Mouse (Mus musculus) forebrain, embryonic 15.5 days (tissue): ENCODE data around the gene Zfp108. TPM values are rescaled to one million over a fixed set of nuclear protein-coding genes. Genes with fewer than 3 reads are reported as not detected.

Source experiments
- ATAC-seq: fragments of 200-750 bp; cut with Nextera tagmentation; replicated peaks from 2 replicates; pipeline ENCODE4 v1.8.0; 2017; ENCODE audit warnings: mild to moderate bottlenecking, moderate TSS enrichment, moderate library complexity
- H3K27ac ChIP-seq: fragments of 300-500 bp; sonication (generic); replicated peaks from 2 replicates; pipeline ENCODE4 v1.5.1; 2015; ENCODE audit warnings: mild to moderate bottlenecking, inconsistent platforms
- H3K27me3 ChIP-seq: fragments of 300-500 bp; sonication (generic); 2 replicates; pipeline ENCODE4 v1.6.1; 2015; ENCODE audit warnings: inconsistent platforms
- H3K36me3 ChIP-seq: fragments of 300-500 bp; sonication (generic); 2 replicates; pipeline ENCODE4 v1.6.1; 2015; ENCODE audit warnings: mild to moderate bottlenecking, inconsistent platforms
- H3K4me1 ChIP-seq: fragments of 300-500 bp; sonication (generic); 2 replicates; pipeline ENCODE4 v1.6.1; 2015; ENCODE audit warnings: inconsistent platforms
- H3K4me2 ChIP-seq: fragments of 300-500 bp; sonication (generic); replicated peaks from 2 replicates; pipeline ENCODE4 v1.6.1; 2015; ENCODE audit warnings: mild to moderate bottlenecking, inconsistent platforms
- H3K4me3 ChIP-seq: fragments of 300-500 bp; sonication (generic); 2 replicates; pipeline ENCODE4 v1.5.1; 2015; ENCODE audit warnings: mild to moderate bottlenecking, inconsistent platforms
- H3K9ac ChIP-seq: fragments of 300-500 bp; sonication (generic); replicated peaks from 2 replicates; pipeline ENCODE4 v1.6.1; 2015; ENCODE audit warnings: mild to moderate bottlenecking, inconsistent platforms
- H3K9me3 ChIP-seq: fragments of 300-500 bp; sonication (generic); 2 replicates; pipeline ENCODE4 v1.6.1; 2016; ENCODE audit warnings: inconsistent platforms
- WGBS: fragments of 180-500 bp; shearing (Covaris S2); methylation state at CpG from one replicate; pipeline ENCODE4 v1.1.7; 2015; ENCODE audit warnings: mixed read lengths; 5-methylcytosine and 5-hydroxymethylcytosine counted together
- polyA plus RNA-seq: library from polyadenylated mRNA; unstranded; fragments of >200 nt; fragmentation: Nextera tagmentation; extraction: Ambion mirVana; gene quantifications from 2 replicates; pipeline ENCODE4 v1.2.1, GENCODE M21; 2015

Zfp108 gene
- 4.1 and 5.3 TPM in 2 replicates for polyA plus RNA-seq

GRCm38 (mm10) chr7:24254633-24255474 is at the start of gene Zfp108:
TSS of gene Zfp108 (plus strand) at chr7:24254794.
- peak; percentile 92 for ATAC-seq
- peak within 1 kb of the TSS; percentile 63 for H3K9ac ChIP-seq
- H3K4me2 ChIP-seq = peak within 1 kb of the TSS; percentile 66
- peaks cover 18% of the 10 kb centered on the region for H3K4me1 ChIP-seq
- no peaks in the 10 kb centered on the region for H3K36me3 ChIP-seq
- no peaks in the 10 kb centered on the region for H3K9me3 ChIP-seq
- H3K27ac ChIP-seq = peak within 1 kb of the TSS; percentile 61
- no peaks in the 10 kb centered on the region for H3K27me3 ChIP-seq
- WGBS = 20% methylated on average over 21 of the region's 21 CpGs
- H3K4me3 ChIP-seq = peak within 1 kb of the TSS; percentile 53

GRCm38 (mm10) chr7:24207488-24208261 is 46.9 kb upstream of the Zfp108 start:
- Histone ChIP-seq H3K36me3 (peaks cover 11% of the 10 kb centered on the region), H3K9ac (peak overlapping the region; percentile 64), H3K4me1 (peaks cover 10% of the 10 kb centered on the region), H3K4me2 (peak overlapping the region; percentile 67), H3K4me3 (peak overlapping the region; percentile 68), H3K9me3 (no peaks in the 10 kb centered on the region), H3K27me3 (no peaks in the 10 kb centered on the region), H3K27ac (peak overlapping the region; percentile 46)
- ATAC-seq = peak; percentile 87
- 11% methylated on average over 24 of the region's 24 CpGs for WGBS

GRCm38 (mm10) chr7:24208282-24208886 is 46.2 kb upstream of the Zfp108 start:
- ATAC-seq = peak; percentile 63

GRCm38 (mm10) chr7:24210296-24210695 is 44.3 kb upstream of the Zfp108 start:
- ATAC-seq = no peak
- no peak overlapping the region for H3K4me3 ChIP-seq
- H3K36me3 ChIP-seq = peaks cover 6% of the 10 kb centered on the region
- no peaks in the 10 kb centered on the region for H3K9me3 ChIP-seq
- H3K4me2 ChIP-seq = no peak overlapping the region
- H3K27me3 ChIP-seq = no peaks in the 10 kb centered on the region
- H3K4me1 ChIP-seq = peaks cover 10% of the 10 kb centered on the region
- no peak overlapping the region for H3K9ac ChIP-seq
- H3K27ac ChIP-seq = no peak overlapping the region
- WGBS = 83% methylated on average over 2 of the region's 2 CpGs

More at GRCm38 (mm10) chr7:24208282-24208886, 46.2 kb upstream of the Zfp108 start:
- Histone ChIP-seq H3K27me3 (no peaks in the 10 kb centered on the region), H3K27ac (no peak overlapping the region), H3K9ac (no peak overlapping the region), H3K36me3 (peaks cover 11% of the 10 kb centered on the region), H3K9me3 (no peaks in the 10 kb centered on the region), H3K4me2 (peak overlapping the region; percentile 67), H3K4me3 (peak overlapping the region; percentile 68), H3K4me1 (peaks cover 10% of the 10 kb centered on the region)
- WGBS = 59% methylated on average over 7 of the region's 7 CpGs

- 75% methylated on average over 5 of the region's 5 CpGs for WGBS
Measured at GRCm38 (mm10) chr7:24211343-24211742, 43.3 kb upstream of the Zfp108 start, which contains the start of gene Zfp111. TSS of gene Zfp111 (minus strand) at chr7:24211443.

GRCm38 (mm10) chr7:24237040-24237791 is 17.4 kb upstream of the Zfp108 start, which contains the start of gene Zfp109:
TSS of gene Zfp109 (minus strand) at chr7:24237560.
- WGBS = 5% methylated on average over 28 of the region's 28 CpGs
- H3K9ac ChIP-seq = peak within 1 kb of the TSS; percentile 75
- H3K4me3 ChIP-seq = peak within 1 kb of the TSS; percentile 84
- no peaks in the 10 kb centered on the region for H3K9me3 ChIP-seq
- ATAC-seq = peak; percentile 94
- peaks cover 3% of the 10 kb centered on the region; the same call in 1 of the 2 replicates for H3K27me3 ChIP-seq
- H3K4me1 ChIP-seq = peaks cover 9% of the 10 kb centered on the region
- no peak within 1 kb of the TSS for H3K27ac ChIP-seq
- peaks cover 6% of the 10 kb centered on the region; the same call in 1 of the 2 replicates for H3K36me3 ChIP-seq
- H3K4me2 ChIP-seq = peak within 1 kb of the TSS; percentile 55

More at GRCm38 (mm10) chr7:24211343-24211742, 43.3 kb upstream of the Zfp108 start, which contains the start of gene Zfp111:
- ATAC-seq = no peak
- Histone ChIP-seq H3K4me2 (no peak within 1 kb of the TSS), H3K27me3 (no peaks in the 10 kb centered on the region), H3K9me3 (no peaks in the 10 kb centered on the region), H3K4me1 (peaks cover 10% of the 10 kb centered on the region), H3K36me3 (no peaks in the 10 kb centered on the region), H3K27ac (no peak within 1 kb of the TSS), H3K9ac (no peak within 1 kb of the TSS), H3K4me3 (no peak within 1 kb of the TSS)

GRCm38 (mm10) chr7:24253779-24254615 is 597 bp upstream of the Zfp108 start:
- no peaks in the 10 kb centered on the region for H3K9me3 ChIP-seq
- peak overlapping the region; percentile 66 for H3K4me2 ChIP-seq
- peak overlapping the region; percentile 53 for H3K4me3 ChIP-seq
- H3K9ac ChIP-seq = no peak overlapping the region
- no peaks in the 10 kb centered on the region for H3K36me3 ChIP-seq
- H3K27ac ChIP-seq = no peak overlapping the region
- WGBS = 60% methylated on average over 9 of the region's 9 CpGs
- no peaks in the 10 kb centered on the region for H3K27me3 ChIP-seq
- peaks cover 18% of the 10 kb centered on the region for H3K4me1 ChIP-seq
- peak; percentile 76 for ATAC-seq

- Histone ChIP-seq H3K9me3 (no peaks in the 10 kb centered on the region), H3K4me3 (no peak overlapping the region), H3K27ac (no peak overlapping the region), H3K4me2 (no peak overlapping the region), H3K9ac (no peak overlapping the region), H3K36me3 (peaks cover 20% of the 10 kb centered on the region), H3K4me1 (peaks cover 15% of the 10 kb centered on the region), H3K27me3 (no peaks in the 10 kb centered on the region)
- 91% methylated on average over 13 of the region's 13 CpGs for WGBS
- ATAC-seq = no peak
Measured at GRCm38 (mm10) chr7:24259306-24259999, 4.9 kb downstream of the Zfp108 start.

- peaks cover 20% of the 10 kb centered on the region for H3K36me3 ChIP-seq
- no peak for ATAC-seq
- H3K4me1 ChIP-seq = peaks cover 13% of the 10 kb centered on the region
- WGBS = 91% methylated on average over 4 of the region's 4 CpGs
- H3K27me3 ChIP-seq = no peaks in the 10 kb centered on the region
- no peak overlapping the region for H3K27ac ChIP-seq
- no peaks in the 10 kb centered on the region for H3K9me3 ChIP-seq
- H3K9ac ChIP-seq = no peak overlapping the region
- H3K4me2 ChIP-seq = no peak overlapping the region
- H3K4me3 ChIP-seq = no peak overlapping the region
Measured at GRCm38 (mm10) chr7:24260000-24260312, 5.4 kb downstream of the Zfp108 start.
